Mouse (Mus musculus) spleen, adult 12 weeks (tissue): Measurements from ENCODE around the gene Sh3bgr.

Experiments
- DNase-seq: peaks from one replicate; pipeline ENCODE4 v3.0.0; 2022; ENCODE audit warnings: low spot score

Gene Sh3bgr

GRCm38 (mm10) chr16:96210856-96211255, 10.6 kb downstream of the Sh3bgr start:
- DNase-seq, result no peak

- DNase-seq, result no peak
Measured at GRCm38 (mm10) chr16:96213027-96213426, 12.8 kb downstream of the Sh3bgr start.

GRCm38 (mm10) chr16:96221491-96221890, 21.2 kb downstream of the Sh3bgr start:
- no peak for DNase-seq

GRCm38 (mm10) chr16:96221959-96222358, 21.7 kb downstream of the Sh3bgr start:
- no peak for DNase-seq

- no peak for DNase-seq
Measured at GRCm38 (mm10) chr16:96222452-96222851, 22.2 kb downstream of the Sh3bgr start.

DNA sequence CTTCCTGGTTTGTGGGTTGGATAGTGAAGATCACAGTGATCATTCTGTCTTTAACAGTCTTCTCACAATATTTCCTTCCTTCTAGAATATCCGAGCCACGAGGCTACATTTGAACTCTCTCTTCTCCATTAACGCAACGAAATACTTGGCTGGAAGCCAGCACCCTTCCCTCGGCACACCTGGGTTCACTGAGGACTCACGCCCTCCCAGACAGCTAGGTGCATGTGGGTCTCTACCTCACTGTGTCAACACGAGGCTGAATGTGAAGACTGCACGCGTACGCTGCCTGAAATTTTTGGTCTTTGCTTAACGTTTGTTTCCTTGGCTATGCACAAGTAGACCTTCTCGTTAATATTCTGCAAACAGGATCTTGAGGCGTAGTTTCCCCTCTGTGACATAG, 28.2 kb downstream of the Sh3bgr start:
- DNase-seq, result no peak

- no peak for DNase-seq
Measured at GRCm38 (mm10) chr16:96229044-96229555, 28.9 kb downstream of the Sh3bgr start.

- peak; percentile 7 for DNase-seq
Measured at GRCm38 (mm10) chr16:96230411-96230810, 30.2 kb downstream of the Sh3bgr start.

GRCm38 (mm10) chr16:96231251-96231650, 31.0 kb downstream of the Sh3bgr start:
- DNase-seq, result no peak

- no peak for DNase-seq
Measured at GRCm38 (mm10) chr16:96231974-96232373, 31.7 kb downstream of the Sh3bgr start.

DNA sequence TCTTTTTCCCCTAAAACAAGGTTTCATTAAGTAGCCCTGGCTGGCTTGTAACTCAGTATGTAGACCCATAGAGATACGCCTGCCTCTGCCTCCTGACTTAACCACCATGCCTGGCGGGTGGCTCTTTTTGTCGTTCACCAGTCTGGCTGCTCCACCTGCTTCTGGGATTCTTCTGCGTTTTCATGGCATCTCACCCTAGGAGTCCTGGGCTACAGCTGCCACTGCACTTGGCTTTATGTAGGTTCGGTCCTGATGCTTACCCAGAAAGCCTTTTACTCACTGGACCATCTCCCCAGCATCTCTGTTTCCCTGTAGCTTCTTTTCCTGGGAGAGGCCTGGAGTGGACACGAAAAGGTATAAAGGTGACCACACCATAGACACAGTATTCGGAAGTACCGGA, 33.7 kb downstream of the Sh3bgr start:
- no peak for DNase-seq

DNA sequence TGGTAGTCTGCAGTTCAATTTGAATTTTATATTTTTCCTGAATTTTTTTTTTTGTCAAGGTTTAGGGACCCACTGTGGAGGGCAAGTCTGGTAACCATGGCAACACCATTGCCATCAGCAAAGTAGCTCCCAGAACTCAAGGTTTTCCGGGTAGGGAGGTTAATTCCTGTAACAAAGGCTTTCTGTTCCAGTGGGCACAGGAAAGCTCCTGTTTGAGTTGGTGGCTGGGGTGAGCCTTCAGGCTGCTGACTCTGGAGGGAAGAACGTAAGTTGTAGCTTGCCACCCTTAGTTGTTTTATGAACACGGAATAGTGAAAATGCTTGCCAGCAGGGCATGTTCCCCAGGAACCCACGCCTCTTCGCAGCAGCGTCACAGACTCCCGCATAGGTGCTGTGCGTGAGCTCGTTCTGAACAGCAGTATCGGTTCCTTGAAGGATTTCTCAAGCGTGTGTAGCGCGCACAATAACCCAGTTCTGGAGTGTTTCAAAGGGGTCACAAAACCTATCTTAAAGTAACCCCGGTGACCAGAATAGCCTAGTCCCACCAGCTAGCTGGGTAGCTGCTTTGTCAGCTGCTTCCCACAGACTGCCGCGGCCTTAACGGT, 35.2 kb downstream of the Sh3bgr start, which contains the start of gene B3galt5:
B3galt5 (plus strand) TSS at position 436 of the 605 bp plus-strand sequence.
- DNase-seq, result no peak

DNA sequence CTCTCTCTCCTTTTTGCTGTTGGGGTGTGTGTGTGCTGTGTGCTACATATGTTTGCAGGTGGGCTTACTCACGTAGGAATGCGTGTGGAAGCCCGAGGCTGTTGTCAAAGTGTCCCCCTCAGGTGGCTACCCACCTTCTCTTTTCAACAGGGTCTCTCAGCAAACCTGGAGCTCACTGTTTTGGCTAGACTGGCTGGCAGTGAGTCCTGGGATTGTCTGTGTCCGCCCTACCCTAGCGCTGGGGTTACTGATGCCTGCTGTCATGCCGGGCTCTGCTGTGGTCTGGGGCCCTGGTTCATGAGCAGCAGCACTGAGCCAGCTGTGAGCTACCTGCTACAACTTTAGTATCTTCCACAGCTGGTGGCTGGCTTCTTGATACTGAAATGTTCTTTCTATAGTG, 44.2 kb downstream of the Sh3bgr start:
- DNase-seq, result no peak

GRCm38 (mm10) chr16:96249635-96250034, 49.4 kb downstream of the Sh3bgr start:
- no peak for DNase-seq

DNA sequence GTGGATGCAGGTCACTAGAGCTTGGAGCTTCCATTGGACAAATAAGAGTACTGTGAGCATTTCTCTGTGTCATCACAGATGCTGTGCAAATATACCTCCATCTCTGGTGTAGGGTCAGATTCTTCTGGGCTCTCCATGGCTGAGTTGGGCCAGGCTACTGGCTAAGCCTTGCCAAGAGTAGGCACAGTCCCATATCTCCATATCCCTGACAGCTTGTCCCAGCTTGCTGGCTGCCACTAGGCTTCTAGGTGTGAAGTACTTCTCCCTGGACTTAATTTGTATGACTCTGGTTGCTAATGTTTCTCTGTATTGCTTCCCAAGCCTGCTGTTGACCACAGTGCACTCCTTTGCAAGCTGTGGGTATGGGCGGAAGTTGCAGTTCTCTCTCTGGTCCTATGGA, 51.9 kb downstream of the Sh3bgr start:
- no peak for DNase-seq

GRCm38 (mm10) chr16:96258429-96258828, 58.2 kb downstream of the Sh3bgr start:
- DNase-seq, result no peak

GRCm38 (mm10) chr16:96271736-96272135, 71.5 kb downstream of the Sh3bgr start:
- DNase-seq, result no peak

- DNase-seq, result no peak
Measured at GRCm38 (mm10) chr16:96272929-96273619, 72.8 kb downstream of the Sh3bgr start.

- no peak for DNase-seq
Measured at GRCm38 (mm10) chr16:96276596-96276995, 76.3 kb downstream of the Sh3bgr start.
